ENCODE assay signal across 12 mouse cellular contexts in the genomic region with DNA sequence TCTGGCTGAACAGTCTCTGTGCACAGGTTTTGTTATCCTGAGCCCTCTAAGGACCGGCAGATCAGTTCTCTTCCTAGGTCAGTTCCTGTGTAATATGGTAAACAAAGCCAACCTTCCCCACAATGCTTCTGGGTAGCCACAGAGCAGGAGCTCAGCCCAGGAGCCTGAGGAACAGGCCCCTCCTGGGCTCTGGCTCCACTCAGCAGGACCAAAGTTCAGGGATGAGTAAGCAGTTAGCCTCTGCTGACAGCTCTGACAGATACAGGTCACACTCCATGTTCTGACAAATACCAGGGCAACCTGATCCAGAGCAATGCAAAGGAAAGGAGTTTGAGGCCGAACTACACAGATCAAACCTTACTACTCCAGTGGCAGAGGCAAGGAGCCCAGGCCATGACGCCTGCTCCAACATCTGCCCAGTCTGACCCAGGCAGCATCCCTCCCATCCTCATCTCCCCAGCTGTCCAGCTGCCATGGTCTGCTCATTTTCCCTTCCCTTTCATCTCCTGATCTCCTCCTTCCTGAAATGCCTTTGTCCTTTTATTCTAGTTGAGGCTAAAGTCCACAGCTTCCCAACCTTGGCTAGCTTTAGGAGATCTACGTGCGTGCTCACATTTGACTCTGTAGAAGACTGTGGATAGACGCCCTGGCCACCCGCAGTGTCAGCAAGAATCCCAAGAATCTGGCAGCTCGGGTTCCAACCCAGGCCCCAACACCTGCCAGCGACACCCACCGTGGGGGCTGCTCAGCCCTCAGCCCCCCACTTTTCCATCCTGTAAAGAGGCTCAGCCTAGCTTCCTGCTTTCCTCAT. TPM values are rescaled to one million over a fixed set of nuclear protein-coding genes. Genes with fewer than 3 reads are reported as not detected.
A peak's percentile ranks its signal among the peaks of the same experiment; 100 is the strongest.
DNase-seq lines count a peak whose midpoint lies in the region; ATAC-seq lines count a peak whose summit lies in the region.
"Had no signal": no experiment of that assay in that cellular context is flagged by ENCODE, and none has a peak within 500 bp of the region (broad histone marks: within the 10 kb centered on the region; RNA-seq: fewer than 3 reads in every experiment).

No protein-coding gene starts in this region.

- peak overlapping the region; percentile 10; the same call in 1 of the 2 replicates for H3K27ac ChIP-seq in heart, embryonic 15.5 days
- 0 out of 2 replicates have a peak overlapping the region, but pooled peaks have one; percentile 26 for H3K27ac ChIP-seq in limb, embryonic 11.5 days (replicated peaks; ENCODE audit: low read depth, low read length)
- H3K27ac ChIP-seq in stomach, embryonic 15.5 days: no peak overlapping the region; the same call in 1 of the 2 replicates
- H3K27ac ChIP-seq: midbrain, embryonic 10.5 days had no signal

- no peaks in the 10 kb centered on the region for H3K9me3 ChIP-seq in heart, embryonic 15.5 days (replicated peaks)
- no peaks in the 10 kb centered on the region for H3K9me3 ChIP-seq in limb, embryonic 11.5 days (ENCODE audit: control insufficient read depth, low read length)
- H3K9me3 ChIP-seq in stomach, embryonic 15.5 days: no peaks in the 10 kb centered on the region
- H3K9me3 ChIP-seq: midbrain, embryonic 10.5 days had no signal

- no peaks in the 10 kb centered on the region for H3K36me3 ChIP-seq in heart, embryonic 15.5 days
- peaks cover 2% of the 10 kb centered on the region; the same call in 1 of the 2 replicates for H3K36me3 ChIP-seq in limb, embryonic 11.5 days (ENCODE audit: control insufficient read depth, insufficient read depth, low read length)
- no peaks in the 10 kb centered on the region for H3K36me3 ChIP-seq in stomach, embryonic 15.5 days
- H3K36me3 ChIP-seq: midbrain, embryonic 10.5 days had no signal

- no peak for DNase-seq in heart, postnatal 14 days
- DNase-seq in limb, embryonic 11.5 days (ENCODE audit: low spot score): no peak
- no peak for DNase-seq in testis, postnatal 14 days (ENCODE audit: low spot score)
- no peak for DNase-seq in Muller cell, postnatal 12 days (ENCODE audit: inconsistent ontology term)
- DNase-seq in right cerebral cortex, postnatal 25 days: no peak
- DNase-seq: cerebellum, adult 9-11 months; gastrocnemius, postnatal 14 days had no signal

- intact Hi-C loops in heart, postnatal 14 days (cut with DNase I): no loop called here

- 31% methylated on average over 10 of the region's 10 CpGs for WGBS in heart, embryonic 15.5 days
- 39% methylated on average over 10 of the region's 10 CpGs for WGBS in limb, embryonic 11.5 days
- 42% methylated on average over 10 of the region's 10 CpGs for WGBS in stomach, embryonic 15.5 days

- H3K4me2 ChIP-seq in heart, embryonic 15.5 days: no peak overlapping the region
- no peak overlapping the region for H3K4me2 ChIP-seq in limb, embryonic 11.5 days (ENCODE audit: low read depth, severe bottlenecking)
- H3K4me2 ChIP-seq in stomach, embryonic 15.5 days: no peak overlapping the region

- H3K9ac ChIP-seq in heart, embryonic 15.5 days: no peak overlapping the region
- no peak overlapping the region for H3K9ac ChIP-seq in limb, embryonic 11.5 days (ENCODE audit: low read length)
- H3K9ac ChIP-seq in stomach, embryonic 15.5 days: no peak overlapping the region

- H3K4me3 ChIP-seq in heart, embryonic 15.5 days: no peak overlapping the region
- no peak overlapping the region for H3K4me3 ChIP-seq in limb, embryonic 11.5 days (ENCODE audit: low read depth, low read length)
- no peak overlapping the region for H3K4me3 ChIP-seq in stomach, embryonic 15.5 days (replicated peaks)
- H3K4me3 ChIP-seq: midbrain, embryonic 10.5 days had no signal

- ATAC-seq in heart, embryonic 15.5 days (replicated peaks; ENCODE audit: insufficient number of reproducible peaks, insufficient read depth, low FRiP score, low read depth): peak; percentile 61
- ATAC-seq in erythroblast, adult 5-6 weeks (replicated peaks; ENCODE audit: low FRiP score, poor library complexity, severe bottlenecking): peak; percentile 50
- ATAC-seq in limb, embryonic 11.5 days (ENCODE audit: insufficient number of reproducible peaks, low FRiP score, low TSS enrichment, low read depth): no peak
- peak; percentile 66; the same call in 1 of the 2 replicates for ATAC-seq in stomach, embryonic 15.5 days (ENCODE audit: insufficient read depth, low FRiP score, low read depth)
- ATAC-seq: Patski had no signal

- peaks cover 31% of the 10 kb centered on the region for H3K4me1 ChIP-seq in heart, embryonic 15.5 days (replicated peaks)
- H3K4me1 ChIP-seq in limb, embryonic 11.5 days (ENCODE audit: control insufficient read depth, insufficient read depth, low read length): peaks cover 6% of the 10 kb centered on the region; the same call in 1 of the 2 replicates
- H3K4me1 ChIP-seq in stomach, embryonic 15.5 days: peaks cover 5% of the 10 kb centered on the region

- no peaks in the 10 kb centered on the region for H3K27me3 ChIP-seq in heart, embryonic 15.5 days
- no peaks in the 10 kb centered on the region for H3K27me3 ChIP-seq in limb, embryonic 11.5 days (ENCODE audit: control insufficient read depth, insufficient read depth, low read length)
- H3K27me3 ChIP-seq in stomach, embryonic 15.5 days (replicated peaks): no peaks in the 10 kb centered on the region
- H3K27me3 ChIP-seq: Patski had no signal

RNA-seq across cellular contexts. Expression of a gene that starts 57.2 kb away (rescaled TPM):
- polyA plus RNA-seq in heart, embryonic 15.5 days (2015; fragmentation: Nextera tagmentation; extraction: Ambion mirVana): 12.0 and 12.7 TPM in 2 replicates
- 10 to 100 TPM; 38.2 to 39.2 TPM for total RNA-seq in heart, postnatal 14 days (2021)
- 8.6 and 10.0 TPM in 2 replicates for total RNA-seq in erythroblast, adult 5-6 weeks (2015; ENCODE audit: low replicate concordance)
- 17.5 and 18.0 TPM in 2 replicates for total RNA-seq in erythroblast, adult 5-6 weeks (2017; ENCODE audit: low replicate concordance)
- 7.6 and 8.0 TPM in 2 replicates for polyA plus RNA-seq in limb, embryonic 11.5 days (2014; fragmentation: Nextera tagmentation; extraction: Ambion mirVana)
- polyA plus RNA-seq in stomach, embryonic 15.5 days (2015; fragmentation: Nextera tagmentation; extraction: Ambion mirVana): 10.3 and 11.9 TPM in 2 replicates
